Mouse (Mus musculus): ENCODE data around the gene Fli1.

The Fli1 gene

GRCm38 (mm10) chr9:32468313-32468712, 74.3 kb downstream of the Fli1 start:
- DNase-seq (ENCODE audit: low read depth, low spot score) = no peak

- DNase-seq (ENCODE audit: low read depth, low spot score) = no peak
These were observed 75.2 kb downstream of the Fli1 start for GRCm38 (mm10) chr9:32467443-32467842.

- no peak for DNase-seq (ENCODE audit: low read depth, low spot score)
These were observed 75.8 kb downstream of the Fli1 start for GRCm38 (mm10) chr9:32466861-32467260.

- DNase-seq (ENCODE audit: low read depth, low spot score) = no peak
These were observed 86.0 kb downstream of the Fli1 start for GRCm38 (mm10) chr9:32456707-32457106.

- DNase-seq (ENCODE audit: low read depth, low spot score) = no peak
These were observed 92.5 kb downstream of the Fli1 start for GRCm38 (mm10) chr9:32450161-32450560.

GRCm38 (mm10) chr9:32448766-32449165, 93.9 kb downstream of the Fli1 start:
- DNase-seq (ENCODE audit: low read depth, low spot score) = no peak

GRCm38 (mm10) chr9:32445789-32446188, 96.9 kb downstream of the Fli1 start:
- DNase-seq (ENCODE audit: low read depth, low spot score) = peak; percentile 21

- no peak for DNase-seq (ENCODE audit: low read depth, low spot score)
These were observed 98.0 kb downstream of the Fli1 start for GRCm38 (mm10) chr9:32444453-32445201.

GRCm38 (mm10) chr9:32443817-32444216, 98.8 kb downstream of the Fli1 start:
- DNase-seq (ENCODE audit: low read depth, low spot score) = peak; percentile 53

- DNase-seq (ENCODE audit: low read depth, low spot score) = no peak
These were observed 99.5 kb downstream of the Fli1 start for GRCm38 (mm10) chr9:32443115-32443514.

GRCm38 (mm10) chr9:32434241-32435213, 108.1 kb downstream of the Fli1 start:
- DNase-seq (ENCODE audit: low read depth, low spot score) = no peak

- DNase-seq (ENCODE audit: low read depth, low spot score) = no peak
These were observed 111.6 kb downstream of the Fli1 start for GRCm38 (mm10) chr9:32431061-32431460.

GRCm38 (mm10) chr9:32425321-32425720, 117.3 kb downstream of the Fli1 start:
- DNase-seq (ENCODE audit: low read depth, low spot score) = no peak

- no peak for DNase-seq (ENCODE audit: low read depth, low spot score)
These were observed 122.0 kb downstream of the Fli1 start for GRCm38 (mm10) chr9:32420711-32421110.

GRCm38 (mm10) chr9:32417466-32418116, 125.1 kb downstream of the Fli1 start:
- no peak for DNase-seq (ENCODE audit: low read depth, low spot score)

- DNase-seq (ENCODE audit: low read depth, low spot score) = no peak
These were observed 126.7 kb downstream of the Fli1 start for GRCm38 (mm10) chr9:32415952-32416351.

- no peak for DNase-seq (ENCODE audit: low read depth, low spot score)
These were observed 127.7 kb downstream of the Fli1 start for GRCm38 (mm10) chr9:32414956-32415355.

- no peak for DNase-seq (ENCODE audit: low read depth, low spot score)
These were observed 129.7 kb downstream of the Fli1 start for GRCm38 (mm10) chr9:32412836-32413580.

GRCm38 (mm10) chr9:32411507-32411906, 131.2 kb downstream of the Fli1 start:
- DNase-seq (ENCODE audit: low read depth, low spot score) = no peak

- DNase-seq (ENCODE audit: low read depth, low spot score) = no peak
These were observed 132.0 kb downstream of the Fli1 start for GRCm38 (mm10) chr9:32410671-32411070.

All from 3T3-L1 (cell line).